Mouse (Mus musculus) thymus, adult 2 months (tissue): Measurements from ENCODE around the gene Arhgap19.

Experiments used
- CTCF ChIP-seq: fragments of 200-500 bp; IDR thresholded peaks from 2 replicates; pipeline ENCODE4 v1.5.1; 2012; ENCODE audit warnings: mild to moderate bottlenecking, control low read depth, low read length, moderate library complexity, borderline replicate concordance; ENCODE audit not compliant: control insufficient read depth, poor library complexity, insufficient read depth; ENCODE audit errors: extremely low read depth
- POLR2A ChIP-seq: fragments of 200-500 bp; IDR thresholded peaks from 2 replicates; pipeline ENCODE4 v1.6.1; 2012; ENCODE audit warnings: mild to moderate bottlenecking, low read length, control low read depth, moderate library complexity; ENCODE audit not compliant: control insufficient read depth, poor library complexity, insufficient read depth; ENCODE audit errors: extremely low read depth

DNA sequence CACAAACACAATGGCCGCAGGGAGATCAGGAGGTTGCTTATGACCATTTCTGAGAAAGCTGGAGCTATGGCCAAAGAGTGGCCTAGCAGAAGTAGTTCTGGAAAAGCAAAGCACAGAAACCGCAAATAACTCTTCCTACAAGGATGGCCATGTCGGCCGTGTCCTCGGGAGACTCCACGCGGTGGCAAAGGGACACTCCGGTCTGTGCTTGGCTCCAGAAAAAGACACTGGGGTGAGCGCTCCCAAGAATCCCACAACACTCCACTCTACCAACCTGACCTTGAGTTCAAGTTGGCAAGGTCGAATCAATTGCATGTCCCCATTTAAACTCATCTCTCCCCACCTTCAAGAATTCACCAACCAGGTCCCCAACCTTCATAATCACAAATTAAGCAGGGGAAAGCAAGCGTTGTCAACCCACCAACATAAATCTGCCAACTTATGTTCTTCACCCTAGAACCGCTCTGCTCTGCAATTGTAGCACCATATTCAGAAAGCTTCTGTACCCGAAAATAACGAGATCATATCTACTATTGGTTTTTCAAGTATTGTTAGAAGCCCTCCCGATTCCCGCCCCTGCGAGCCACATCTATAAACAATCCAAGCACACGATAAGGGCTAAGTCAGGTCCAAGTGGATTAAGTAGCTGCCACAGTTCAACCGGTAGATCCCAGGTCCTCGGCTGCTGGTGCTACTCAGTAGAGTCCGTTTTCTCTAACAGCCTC is 44.7 kb upstream of the Arhgap19 start:
- no peak for TF ChIP-seq CTCF
- no peak for TF ChIP-seq POLR2A
